In the genomic region with DNA sequence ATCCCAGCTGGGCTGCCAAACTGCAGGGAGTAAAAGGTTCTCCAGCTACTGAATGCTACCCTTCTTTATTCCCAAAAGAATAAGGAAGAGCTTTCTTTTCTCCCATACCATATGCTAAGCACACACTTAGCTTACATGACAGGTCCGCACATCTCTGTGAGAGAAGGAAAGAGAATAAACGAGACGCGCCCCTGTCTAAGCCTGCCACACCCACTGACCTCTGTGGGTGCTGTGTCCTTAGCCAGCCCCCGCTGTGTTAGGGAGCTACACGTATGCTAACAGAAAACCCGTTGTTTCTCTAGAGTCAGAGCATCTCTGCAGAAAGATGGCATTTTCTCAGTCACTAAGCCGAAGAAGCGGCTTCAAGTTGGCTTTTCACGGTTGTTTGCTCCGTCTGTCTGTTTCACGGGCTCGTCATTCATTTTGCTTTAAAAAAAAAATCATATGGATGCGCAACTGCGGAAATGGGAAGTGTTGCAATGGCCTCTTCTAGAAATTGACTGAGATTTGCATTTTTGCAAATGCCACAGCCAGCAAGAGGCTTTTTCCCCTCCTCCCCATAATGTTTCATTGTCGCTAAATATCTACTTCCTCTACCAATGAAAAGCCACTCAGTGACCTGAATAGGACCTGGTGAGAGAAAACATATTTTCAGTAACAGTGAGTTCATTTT, we compare ENCODE assay signal across 12 mouse cellular contexts. TPM values are rescaled to one million over a fixed set of nuclear protein-coding genes. Genes with fewer than 3 reads are reported as not detected.
DNase-seq lines count a peak whose midpoint lies in the region; ATAC-seq lines count a peak whose summit lies in the region.
"Had no signal": no experiment of that assay in that cellular context is flagged by ENCODE, and none has a peak within 500 bp of the region (broad histone marks: within the 10 kb centered on the region; RNA-seq: fewer than 3 reads in every experiment).

No protein-coding gene starts in this region.

- H3K9ac ChIP-seq in midbrain, embryonic 11.5 days (ENCODE audit: low read length) = no peak overlapping the region
- no peak overlapping the region for H3K9ac ChIP-seq in hindbrain, embryonic 14.5 days

- no peaks in the 10 kb centered on the region for H3K36me3 ChIP-seq in midbrain, embryonic 11.5 days (ENCODE audit: control insufficient read depth, insufficient read depth, low read length)
- H3K36me3 ChIP-seq in midbrain, embryonic 10.5 days = no peaks in the 10 kb centered on the region
- H3K36me3 ChIP-seq in hindbrain, embryonic 14.5 days (replicated peaks; ENCODE audit: control insufficient read depth, insufficient read depth) = no peaks in the 10 kb centered on the region
- H3K36me3 ChIP-seq: heart, embryonic 10.5 days had no signal

- peak; percentile 9 to 11 for DNase-seq in frontal cortex, postnatal 36 days (ENCODE audit: low spot score in 2 of 2)
- DNase-seq in frontal cortex, postnatal 25 days (ENCODE audit: low spot score in 2 of 2) = no peak
- peak; percentile 82 for DNase-seq in midbrain, embryonic 11.5 days (ENCODE audit: low spot score, missing footprints)
- DNase-seq in midbrain, embryonic 10.5 days (ENCODE audit: low spot score) = no peak
- DNase-seq in hindbrain, embryonic 14.5 days (ENCODE audit: low spot score) = no peak
- DNase-seq in retina, postnatal 1 day = peak; percentile 40
- DNase-seq in gastrocnemius, adult 18-20 months (ENCODE audit: low spot score) = no peak
- no peak for DNase-seq in thymus, postnatal 0 days (ENCODE audit: low spot score)

- H3K4me3 ChIP-seq in midbrain, embryonic 11.5 days (ENCODE audit: low read depth, low read length) = no peak overlapping the region
- no peak overlapping the region for H3K4me3 ChIP-seq in midbrain, embryonic 10.5 days
- no peak overlapping the region for H3K4me3 ChIP-seq in hindbrain, embryonic 14.5 days (replicated peaks; ENCODE audit: low read length)
- H3K4me3 ChIP-seq: heart, embryonic 10.5 days had no signal

- H3K9me3 ChIP-seq in midbrain, embryonic 11.5 days (ENCODE audit: control insufficient read depth, low read length) = no peaks in the 10 kb centered on the region
- H3K9me3 ChIP-seq in midbrain, embryonic 10.5 days (replicated peaks) = no peaks in the 10 kb centered on the region
- H3K9me3 ChIP-seq in hindbrain, embryonic 14.5 days (ENCODE audit: control insufficient read depth, low read length) = no peaks in the 10 kb centered on the region
- H3K9me3 ChIP-seq: heart, embryonic 10.5 days had no signal

- H3K4me2 ChIP-seq in midbrain, embryonic 11.5 days = no peak overlapping the region
- H3K4me2 ChIP-seq in hindbrain, embryonic 14.5 days (replicated peaks) = peak overlapping the region; percentile 33

- H3K27me3 ChIP-seq in midbrain, embryonic 11.5 days (ENCODE audit: control insufficient read depth, insufficient read depth, low read length) = no peaks in the 10 kb centered on the region; the same call in 1 of the 2 replicates
- peaks cover 37% of the 10 kb centered on the region for H3K27me3 ChIP-seq in midbrain, embryonic 10.5 days (ENCODE audit: low read depth, poor library complexity, severe bottlenecking)
- H3K27me3 ChIP-seq in hindbrain, embryonic 14.5 days (ENCODE audit: control insufficient read depth, insufficient read depth, low read length) = no peaks in the 10 kb centered on the region

- H3K27ac ChIP-seq in midbrain, embryonic 11.5 days (ENCODE audit: low read depth, low read length) = no peak overlapping the region
- H3K27ac ChIP-seq in midbrain, embryonic 10.5 days (replicated peaks) = no peak overlapping the region
- H3K27ac ChIP-seq in hindbrain, embryonic 14.5 days = no peak overlapping the region; the same call in 1 of the 2 replicates
- H3K27ac ChIP-seq: heart, embryonic 10.5 days had no signal

- ATAC-seq in midbrain, embryonic 11.5 days (ENCODE audit: low FRiP score) = no peak
- ATAC-seq in hindbrain, embryonic 14.5 days (ENCODE audit: low FRiP score) = no peak
- ATAC-seq: intestine, postnatal 0 days had no signal

- 62% methylated on average over 16 of the region's 16 CpGs for WGBS in midbrain, embryonic 11.5 days
- 76% methylated on average over 16 of the region's 16 CpGs for WGBS in midbrain, embryonic 10.5 days
- WGBS in hindbrain, embryonic 14.5 days = 32% methylated on average over 16 of the region's 16 CpGs

- H3K4me1 ChIP-seq in midbrain, embryonic 11.5 days (ENCODE audit: control insufficient read depth, insufficient read depth, low read length) = 0 out of 2 replicates have a peak, but pooled peaks cover 4% of the 10 kb centered on the region
- H3K4me1 ChIP-seq in midbrain, embryonic 10.5 days = peaks cover 13% of the 10 kb centered on the region
- peaks cover 5% of the 10 kb centered on the region; the same call in 1 of the 2 replicates for H3K4me1 ChIP-seq in hindbrain, embryonic 14.5 days (replicated peaks; ENCODE audit: control insufficient read depth, insufficient read depth, low read length)

RNA-seq across cellular contexts. Expression of a gene that starts 30.1 kb away (rescaled TPM):
- polyA plus RNA-seq in midbrain, embryonic 11.5 days (2014; fragmentation: Nextera tagmentation; extraction: Ambion mirVana) = 0.11 TPM in 1 of 2 replicates, not detected in the other
- 0.07 TPM in 1 of 2 replicates, not detected in the other for polyA plus RNA-seq in midbrain, embryonic 10.5 days (2016; fragmentation: Nextera tagmentation; extraction: Ambion mirVana)
- polyA plus RNA-seq in hindbrain, embryonic 14.5 days (2014; fragmentation: Nextera tagmentation; extraction: Ambion mirVana) = not detected in 2 replicates
- total RNA-seq in gastrocnemius, adult 18-20 months (2021) = not detected
- not detected in 2 replicates for polyA plus RNA-seq in thymus, postnatal 0 days (2015; fragmentation: Nextera tagmentation; extraction: Ambion mirVana)
- total RNA-seq: layer of hippocampus, postnatal 36 days had no signal
- polyA plus RNA-seq: embryonic facial prominence, embryonic 14.5 days; heart, embryonic 10.5 days had no signal

RNA-seq across cellular contexts. Expression of a gene that starts 30.8 kb away (rescaled TPM):
- polyA plus RNA-seq in midbrain, embryonic 11.5 days (2014; fragmentation: Nextera tagmentation; extraction: Ambion mirVana) = 23.2 and 26.0 TPM in 2 replicates
- 17.3 and 20.0 TPM in 2 replicates for polyA plus RNA-seq in midbrain, embryonic 10.5 days (2016; fragmentation: Nextera tagmentation; extraction: Ambion mirVana)
- polyA plus RNA-seq in hindbrain, embryonic 14.5 days (2014; fragmentation: Nextera tagmentation; extraction: Ambion mirVana) = 28.3 and 43.9 TPM in 2 replicates
- under 1 TPM; 0.69 to 0.73 TPM for total RNA-seq in gastrocnemius, adult 18-20 months (2021)
- 7.5 and 8.4 TPM in 2 replicates for polyA plus RNA-seq in thymus, postnatal 0 days (2015; fragmentation: Nextera tagmentation; extraction: Ambion mirVana)

Comparison
In these comparisons a context has a peak if more than half of its experiments do, and no peak if none do; other contexts are left out.
1. DNase-seq: peak in frontal cortex, postnatal 36 days (2 of 2), midbrain, embryonic 11.5 days (single experiment) and retina, postnatal 1 day (single experiment); none in frontal cortex, postnatal 25 days (0 of 2), midbrain, embryonic 10.5 days (single experiment), hindbrain, embryonic 14.5 days (single experiment), gastrocnemius, adult 18-20 months (single experiment) and thymus, postnatal 0 days (single experiment).